Mouse (Mus musculus) megakaryocyte, adult 5-6 weeks (primary cell): ENCODE measurements around the gene Slc39a12. TPM values are rescaled to one million over a fixed set of nuclear protein-coding genes. Genes with fewer than 3 reads are reported as not detected.

Source experiments
- ATAC-seq: 2 replicates; pipeline ENCODE4 v1.8.0; 2016; ENCODE audit warnings: mild to moderate bottlenecking, inconsistent platforms; ENCODE audit not compliant: poor library complexity, severe bottlenecking
- total RNA-seq, 2 experiments: library from RNA; stranded (forward) in 1 of 2; stranded (reverse) in 1 of 2; fragments of 153-499, 151-499 nt in 1 of 2; fragments of 221-1000, 200-1000 nt in 1 of 2; gene quantifications; 2 replicates each; pipeline versions ENCODE4 v1.2.3 to v1.2.4; 2015 to 2017

Slc39a12 gene
- total RNA-seq (2015) (not detected in 2 replicates), total RNA-seq (2017) (not detected in 2 replicates)

DNA sequence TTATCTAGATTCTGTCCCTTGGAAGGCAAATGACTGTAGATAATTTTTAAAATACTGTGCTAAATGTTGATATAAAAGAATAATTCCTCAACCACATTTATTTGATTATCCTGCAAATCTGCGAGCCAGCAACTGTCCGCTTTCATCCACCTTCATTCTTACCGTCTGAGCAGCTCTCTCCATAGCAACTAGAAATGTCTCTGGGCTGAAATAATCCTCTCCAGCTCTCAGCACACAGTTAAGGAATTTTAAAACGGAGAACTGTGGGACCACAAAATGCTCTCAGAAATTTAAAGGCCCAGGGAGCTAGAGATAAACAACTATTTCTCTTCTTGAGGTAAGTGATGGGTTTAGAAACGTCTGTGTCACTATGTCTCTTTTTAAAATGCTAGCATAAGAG is at the start of gene Slc39a12:
Gene Slc39a12, plus strand, starts transcription at position 155 of the 400 bp plus-strand sequence.
- no peak for ATAC-seq

DNA sequence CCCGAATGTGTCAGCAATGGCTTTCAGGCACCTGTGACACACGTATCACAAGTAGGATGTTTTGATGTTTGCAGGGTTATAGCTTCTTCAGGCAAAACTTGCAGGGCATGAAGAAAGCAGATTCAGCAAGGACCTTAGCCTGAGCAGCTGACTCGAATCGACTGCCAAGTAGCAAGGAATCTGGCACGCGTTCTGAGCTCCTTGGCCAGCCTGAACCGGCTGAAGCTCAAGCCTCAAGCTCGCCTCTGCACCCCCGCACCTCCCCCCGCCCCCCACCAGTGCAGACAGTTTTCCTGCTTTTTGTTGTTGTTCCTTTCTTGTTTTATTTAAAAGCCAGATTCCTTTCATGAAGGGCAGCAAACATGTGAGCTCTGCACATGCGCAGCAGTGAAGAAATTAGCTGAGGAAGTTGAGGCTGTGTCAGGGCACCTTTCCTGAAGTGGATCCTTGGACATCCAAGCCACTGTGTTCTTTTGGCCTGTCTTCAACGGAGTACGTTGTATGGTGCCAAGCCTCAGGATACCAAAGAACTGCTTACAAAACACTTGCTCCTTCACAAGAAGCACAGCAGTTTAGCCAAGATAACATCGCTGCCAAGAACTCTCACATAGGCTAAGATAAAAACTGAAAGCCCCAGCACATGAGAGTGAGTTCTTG is 46.3 kb upstream of the Slc39a12 start:
- no peak for ATAC-seq

DNA sequence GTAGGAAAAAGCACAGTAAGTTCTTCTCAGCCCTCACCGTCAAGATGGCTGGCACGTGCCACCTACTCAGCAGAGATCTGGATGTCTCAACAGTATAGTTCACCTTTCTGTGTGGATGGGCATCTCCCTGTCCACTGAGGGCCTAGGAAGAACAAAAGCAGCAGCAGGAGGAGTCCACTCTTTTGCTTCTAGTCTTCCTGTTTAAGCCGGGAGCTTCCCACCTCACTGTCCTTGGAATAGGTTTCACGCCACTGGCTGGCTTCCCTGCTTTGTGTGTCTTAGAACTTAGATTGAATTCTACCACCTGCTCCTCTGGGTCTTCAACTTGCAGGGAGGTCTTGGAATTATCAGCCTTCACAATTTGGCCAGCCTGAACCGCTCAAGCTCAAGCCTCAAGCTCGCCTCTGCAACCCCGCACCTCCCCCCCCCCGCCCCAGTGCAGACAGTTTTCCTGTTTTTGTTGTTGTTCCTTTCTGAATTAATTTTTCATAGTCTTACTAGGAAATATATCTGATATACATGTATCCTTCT is 45.7 kb upstream of the Slc39a12 start:
- ATAC-seq, result no peak

DNA sequence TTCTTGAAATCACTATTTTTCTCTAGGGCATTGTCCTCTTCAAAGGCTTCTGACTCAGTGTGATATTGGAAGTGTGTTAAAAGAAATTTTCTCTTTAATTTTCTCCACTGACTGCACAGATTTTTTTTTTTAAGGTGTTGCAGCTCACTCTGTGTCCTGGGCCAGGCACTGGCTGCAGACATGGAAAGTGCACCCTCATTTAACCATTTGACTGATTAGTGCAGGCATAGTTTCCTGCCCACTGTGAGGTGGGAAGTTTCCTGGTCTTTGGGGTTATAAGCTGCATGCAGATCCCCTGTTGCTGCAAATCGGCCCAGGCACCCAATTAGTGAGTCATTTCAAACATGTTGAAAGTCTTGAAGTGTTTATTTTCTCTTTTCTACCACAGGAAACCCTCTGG is 740 bp downstream of the Slc39a12 start:
- ATAC-seq, result no peak

DNA sequence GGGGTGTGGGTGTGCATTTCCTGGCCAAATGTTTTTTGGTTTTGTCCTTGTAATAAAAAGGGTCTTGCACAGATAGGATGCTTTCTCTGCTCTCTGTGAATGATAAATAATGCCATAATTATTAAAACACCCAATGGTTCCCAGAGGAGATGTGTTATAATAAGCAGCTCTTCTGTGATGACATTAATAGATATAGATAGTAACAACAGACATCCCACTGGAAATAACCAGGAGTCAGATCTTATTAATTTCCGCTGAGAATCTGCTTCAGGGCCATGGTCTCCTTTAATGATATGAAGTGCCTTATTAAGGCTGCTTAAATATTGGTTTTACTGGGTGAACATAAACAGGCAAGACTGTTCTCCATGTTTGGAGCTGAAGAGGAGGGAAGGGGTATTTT is 2.8 kb downstream of the Slc39a12 start:
- ATAC-seq, result no peak

DNA sequence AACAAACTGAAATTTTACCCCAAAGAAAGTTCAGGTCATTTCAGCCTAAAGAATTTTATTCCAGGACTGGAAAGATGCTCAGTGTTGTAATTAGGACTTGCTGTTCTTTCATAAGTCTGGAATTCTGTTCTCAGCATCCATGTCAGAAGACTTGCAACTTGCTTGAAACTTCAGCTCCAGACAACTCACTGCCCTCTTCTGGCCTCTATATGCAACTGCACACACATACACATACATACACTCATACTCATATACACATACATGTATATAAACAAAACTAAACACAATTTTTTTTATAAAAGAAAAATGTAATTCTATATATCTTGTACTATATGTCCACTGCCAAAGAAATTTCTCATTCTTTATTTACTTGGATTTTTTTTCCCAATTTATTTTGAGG is 14.9 kb downstream of the Slc39a12 start:
- no peak for ATAC-seq

DNA sequence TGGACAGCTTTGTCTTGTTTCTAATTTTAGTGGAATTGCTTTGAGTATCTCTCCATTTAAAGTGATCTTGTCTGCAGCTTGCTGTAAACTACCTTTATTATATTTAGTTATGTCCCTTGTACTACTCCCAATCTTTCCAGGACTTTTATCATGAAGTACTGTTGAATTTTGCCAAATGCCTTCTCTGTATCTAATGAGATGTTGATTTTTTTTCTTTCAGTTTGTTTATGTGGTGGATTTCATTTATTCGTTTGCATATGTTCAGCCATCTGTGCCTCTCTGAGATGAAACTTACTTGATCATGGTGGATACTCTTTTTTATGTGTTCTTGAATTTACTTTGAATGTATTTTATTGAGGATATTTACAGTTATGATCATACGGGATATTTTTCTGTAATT is 40.9 kb downstream of the Slc39a12 start:
- ATAC-seq, result no peak

DNA sequence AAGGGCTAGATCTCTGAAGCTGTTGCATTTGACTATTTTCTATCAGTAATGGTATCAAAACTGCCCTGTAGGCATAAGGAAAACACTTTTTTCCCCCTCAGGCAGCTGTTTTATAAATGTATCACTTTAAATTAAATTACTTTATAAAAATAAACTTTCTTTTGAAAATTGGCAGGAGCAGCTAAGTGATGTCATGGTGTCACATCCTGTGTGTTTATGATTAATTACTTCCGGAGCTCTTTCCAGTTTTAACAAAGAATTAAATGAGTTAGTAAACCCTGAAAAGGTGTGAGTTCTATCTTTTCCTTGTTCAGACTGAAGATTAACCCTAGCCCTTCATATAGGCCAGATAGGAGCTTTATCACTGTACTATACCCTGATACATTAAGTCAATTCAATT is 59.2 kb downstream of the Slc39a12 start:
- ATAC-seq, result no peak

DNA sequence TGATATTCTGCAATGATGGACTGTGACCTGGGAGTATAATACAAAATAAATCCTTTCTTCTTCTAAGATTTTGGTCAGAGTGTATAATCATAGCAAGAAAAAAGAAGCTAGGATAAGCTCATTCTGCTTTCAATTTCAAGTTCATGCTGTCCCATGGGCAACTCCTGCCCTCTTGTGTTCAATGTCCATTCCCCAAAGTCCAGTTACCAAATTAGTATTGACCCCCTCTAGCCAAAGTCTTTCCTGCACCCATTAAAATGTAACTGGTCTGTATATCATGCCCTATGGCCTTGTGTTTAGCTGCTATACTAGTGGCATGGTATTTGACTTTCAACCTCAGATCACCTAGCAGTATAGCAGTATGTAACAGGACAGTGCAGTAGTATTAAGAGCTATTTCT is 62.8 kb downstream of the Slc39a12 start:
- no peak for ATAC-seq

DNA sequence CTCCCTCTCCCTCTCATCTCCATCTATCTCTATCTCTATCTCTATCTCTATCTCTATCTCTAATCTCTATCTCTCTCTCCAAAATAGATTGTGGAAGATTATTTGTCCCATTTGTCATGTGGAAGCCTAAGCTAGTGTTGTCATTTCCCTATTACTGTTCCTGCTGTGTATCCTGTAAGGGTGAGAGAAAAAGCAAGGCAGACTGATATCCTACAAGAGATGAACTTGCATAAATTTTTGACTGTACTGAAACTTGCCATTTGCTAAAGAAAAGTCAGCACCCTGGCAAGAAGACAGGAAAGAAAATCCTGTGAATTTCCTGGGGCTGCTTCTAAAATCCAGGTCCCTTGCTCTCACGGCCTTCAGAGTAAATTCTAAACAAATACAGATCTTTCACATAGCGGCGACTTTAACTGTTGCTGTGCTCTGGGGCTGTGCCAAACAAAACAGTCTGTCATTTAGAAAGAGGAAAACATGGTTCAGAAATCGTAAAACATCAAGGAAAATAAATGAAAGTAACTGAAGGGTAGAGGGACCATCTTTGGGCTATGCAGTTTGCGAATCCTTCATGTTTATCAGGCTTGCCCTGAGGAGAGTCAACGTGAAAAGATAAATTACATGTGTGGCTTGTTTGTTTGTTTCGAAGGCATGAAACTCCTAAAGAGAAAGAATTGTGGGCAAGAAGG is 67.0 kb downstream of the Slc39a12 start:
- ATAC-seq, result no peak

DNA sequence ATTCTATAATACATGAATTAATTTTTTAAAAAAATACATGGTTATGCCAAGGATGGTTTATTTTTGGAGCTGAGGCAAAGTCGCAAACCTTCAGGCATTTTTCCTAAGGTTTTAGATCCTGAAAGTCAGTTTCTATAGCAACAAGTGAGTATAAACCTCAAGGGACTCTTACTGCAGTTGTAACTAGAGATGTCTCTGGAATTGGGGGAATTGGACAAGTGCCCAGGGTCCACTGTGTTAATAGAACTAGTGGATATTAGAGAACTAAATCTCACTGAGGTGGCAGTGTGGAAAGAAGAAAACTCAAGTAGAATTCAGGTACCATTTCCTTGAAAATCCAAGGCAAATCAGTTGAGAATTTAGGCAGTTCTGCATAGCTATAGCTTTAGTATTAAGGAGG is 76.3 kb downstream of the Slc39a12 start:
- no peak for ATAC-seq

DNA sequence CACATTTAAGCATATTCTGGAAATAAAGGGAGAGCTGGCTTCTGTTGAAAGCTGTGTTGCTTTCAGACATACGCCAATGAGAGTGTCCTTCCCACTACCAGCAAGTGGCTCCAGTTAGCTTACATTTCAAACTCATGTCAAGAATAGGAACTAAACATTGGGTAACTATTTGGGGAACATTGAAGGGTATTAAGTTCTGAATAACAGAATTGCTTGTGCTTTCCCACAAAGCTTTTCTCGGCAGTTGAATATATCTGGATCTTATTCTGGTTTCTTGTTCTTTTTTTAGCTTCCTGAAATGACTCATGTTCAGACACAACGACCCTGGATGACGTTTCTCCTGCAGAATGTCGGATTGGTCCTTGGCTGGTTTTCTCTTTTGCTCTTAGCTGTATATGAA is 106.0 kb downstream of the Slc39a12 start:
- ATAC-seq, result no peak

DNA sequence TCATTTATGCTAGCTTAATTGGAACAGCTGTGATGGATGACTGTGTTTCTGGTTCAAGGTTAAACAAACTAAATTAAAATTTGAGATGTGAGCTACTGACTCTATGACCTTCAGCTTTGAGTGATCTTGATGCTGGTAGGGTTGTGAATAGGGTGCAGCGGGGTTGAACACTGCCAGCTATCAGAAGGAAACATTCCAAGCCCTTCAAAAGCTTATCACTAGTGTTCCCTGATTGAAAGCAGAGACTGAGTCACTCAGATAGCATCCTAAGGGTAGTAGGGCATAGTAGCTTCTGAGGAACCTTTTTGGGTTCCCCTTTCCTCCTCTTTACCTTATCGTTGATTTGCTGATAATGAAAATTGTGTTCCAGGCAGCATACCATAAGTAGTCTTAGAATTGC is 108.0 kb downstream of the Slc39a12 start:
- ATAC-seq, result no peak

DNA sequence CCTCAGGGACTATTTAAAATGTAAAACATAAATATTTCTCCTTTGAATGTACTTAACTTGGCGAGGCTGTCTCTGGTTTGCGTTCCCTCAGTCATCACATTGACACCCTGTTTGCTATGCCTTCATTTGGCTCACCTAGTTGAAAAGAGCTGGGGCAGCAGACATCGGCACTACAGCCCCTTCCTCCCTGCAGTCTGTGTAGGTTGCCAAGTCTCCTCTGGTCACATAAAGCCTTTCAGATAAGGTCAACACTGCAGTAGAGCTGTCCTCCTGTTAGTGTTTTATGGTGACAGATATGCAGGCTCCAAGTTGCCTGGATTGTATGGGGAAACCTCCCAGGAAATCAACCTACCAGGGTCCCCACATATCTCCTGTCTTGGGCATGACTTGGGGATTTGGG is 114.4 kb downstream of the Slc39a12 start:
- no peak for ATAC-seq

DNA sequence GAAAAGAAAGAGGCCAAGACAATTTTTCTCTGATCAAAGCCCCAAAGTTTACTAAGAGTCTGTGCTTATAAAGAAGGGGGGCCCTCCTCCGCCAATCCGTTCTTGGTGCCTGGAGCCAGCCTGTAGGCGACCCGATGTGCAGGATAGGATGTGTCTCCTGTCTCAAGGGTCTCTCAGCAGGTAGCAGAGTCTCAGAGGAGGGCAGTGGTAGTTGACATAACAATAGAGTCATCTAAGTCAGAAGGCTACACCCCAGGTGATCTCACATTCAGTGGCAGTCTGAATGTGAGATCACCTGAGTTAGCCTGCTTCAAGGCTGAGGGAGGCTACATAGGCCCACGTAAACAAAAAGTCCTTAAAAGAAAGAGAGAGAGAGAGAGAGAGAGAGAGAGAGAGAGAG is 130.1 kb downstream of the Slc39a12 start:
- ATAC-seq, result no peak

DNA sequence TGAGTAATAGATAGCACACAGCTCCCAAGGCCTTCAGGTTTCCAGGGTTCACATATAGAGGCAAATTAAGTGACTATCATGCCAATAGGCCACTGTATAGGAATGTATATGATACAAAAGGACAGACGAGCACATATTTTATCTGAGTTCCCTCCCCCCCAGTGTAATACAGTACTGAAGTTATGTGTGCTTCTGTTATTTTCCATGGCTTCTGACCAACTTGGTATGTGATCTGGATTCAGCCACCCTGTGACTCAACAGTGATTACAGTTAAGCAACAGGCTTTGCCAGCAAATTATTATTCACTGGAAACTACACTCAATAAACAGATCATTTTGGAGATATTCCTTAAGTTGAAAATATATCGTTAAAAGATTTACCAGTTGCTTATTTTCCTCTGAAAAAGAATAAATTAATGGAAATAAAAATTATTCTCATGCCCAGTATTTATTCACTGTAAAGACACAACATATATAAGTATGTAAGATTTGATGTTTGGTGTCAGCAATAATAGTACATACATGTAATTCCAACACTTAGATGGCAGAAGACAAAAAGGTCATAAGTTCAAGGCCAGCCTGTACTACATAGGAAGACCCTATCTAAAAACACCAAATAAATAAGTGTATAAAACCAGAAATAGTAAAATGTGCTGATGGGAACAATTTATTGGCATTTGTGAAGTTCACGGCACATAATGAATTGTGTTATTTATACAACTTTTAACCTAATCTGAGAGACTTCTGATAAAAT is 146.4 kb downstream of the Slc39a12 start:
- no peak for ATAC-seq

DNA sequence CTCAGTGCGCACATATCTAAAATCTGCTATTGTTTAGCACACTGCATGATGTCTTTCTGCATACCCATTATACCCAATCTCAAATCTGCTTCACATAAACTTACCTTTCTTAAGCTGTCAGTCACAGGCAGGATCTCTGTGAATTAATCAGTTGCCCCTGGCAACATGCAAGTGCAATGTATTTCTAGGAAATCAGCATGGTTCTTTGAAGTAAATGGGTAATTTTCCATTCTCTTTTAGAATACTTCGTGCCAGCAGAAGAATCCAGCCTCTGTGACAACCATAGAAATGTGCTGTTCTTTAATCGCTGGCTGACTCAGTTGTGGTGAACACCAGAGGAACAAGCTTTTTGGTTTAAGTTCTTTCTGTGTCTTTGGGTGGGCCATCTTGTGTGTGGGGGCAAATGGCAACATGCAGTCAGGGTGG is 147.1 kb downstream of the Slc39a12 start:
- ATAC-seq, result no peak

DNA sequence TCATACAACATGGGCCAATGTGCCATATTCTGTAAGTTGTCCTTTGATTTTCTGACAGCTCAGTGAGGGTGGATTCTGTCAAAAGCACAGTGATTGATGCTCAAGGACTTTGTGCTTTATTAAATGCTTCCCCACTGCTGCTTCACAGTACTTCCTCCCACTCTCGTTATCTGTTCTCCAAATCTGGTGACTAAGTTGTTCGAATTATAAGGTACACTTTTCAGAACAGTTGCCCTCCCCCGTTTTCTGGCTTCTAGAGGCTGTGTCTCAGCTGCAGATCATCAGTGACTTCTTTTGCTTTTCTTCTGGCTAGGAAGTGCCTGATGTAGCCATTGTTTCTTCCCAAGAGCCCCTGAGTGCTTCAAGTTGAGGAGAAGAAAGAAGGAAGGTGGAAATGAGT is 149.7 kb downstream of the Slc39a12 start:
- no peak for ATAC-seq

DNA sequence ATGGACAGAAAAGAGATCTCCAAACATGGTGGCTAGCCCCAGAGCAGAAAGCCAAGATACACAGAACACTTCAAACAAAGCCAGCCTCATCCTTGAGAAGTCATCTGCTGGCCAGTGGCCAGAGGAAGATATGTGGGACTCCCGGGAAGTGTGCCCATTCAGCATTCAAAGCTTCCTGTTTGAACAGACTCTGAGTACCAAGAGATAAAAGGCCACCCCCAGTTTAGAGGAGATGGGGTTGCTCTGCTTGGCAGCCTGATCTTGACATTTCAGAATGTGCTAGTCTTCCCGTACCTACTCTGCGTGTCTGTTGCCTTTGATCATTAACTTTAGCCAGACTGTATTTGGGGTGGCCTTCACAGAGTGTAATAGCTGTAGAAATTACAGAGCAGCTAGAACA is 155.2 kb downstream of the Slc39a12 start:
- no peak for ATAC-seq

DNA sequence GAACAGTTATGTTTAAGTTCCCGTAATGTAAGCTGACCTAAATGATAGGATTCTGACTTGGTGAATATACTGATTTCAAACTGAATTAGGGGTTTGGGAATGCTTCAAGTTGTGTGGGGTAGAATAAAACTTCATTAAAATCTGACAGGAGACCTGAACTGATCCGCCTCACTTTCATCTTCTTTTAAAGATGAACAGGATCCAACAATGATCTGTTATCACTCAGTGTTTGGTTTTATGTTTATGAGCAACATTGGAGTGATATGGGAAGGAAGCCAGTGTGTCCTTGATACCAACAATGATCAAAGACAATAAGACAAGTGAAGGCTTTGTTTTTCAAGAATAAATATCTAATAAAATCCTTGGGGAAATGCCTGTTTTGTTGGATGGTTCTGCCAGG is 155.7 kb downstream of the Slc39a12 start:
- no peak for ATAC-seq
